Mouse (Mus musculus): Measurements from ENCODE around the gene Ccl24. TPM values are rescaled to one million over a fixed set of nuclear protein-coding genes. Genes with fewer than 3 reads are reported as not detected.

Gene Ccl24
- total and polyA plus RNA-seq, 3 experiments: not detected

DNA sequence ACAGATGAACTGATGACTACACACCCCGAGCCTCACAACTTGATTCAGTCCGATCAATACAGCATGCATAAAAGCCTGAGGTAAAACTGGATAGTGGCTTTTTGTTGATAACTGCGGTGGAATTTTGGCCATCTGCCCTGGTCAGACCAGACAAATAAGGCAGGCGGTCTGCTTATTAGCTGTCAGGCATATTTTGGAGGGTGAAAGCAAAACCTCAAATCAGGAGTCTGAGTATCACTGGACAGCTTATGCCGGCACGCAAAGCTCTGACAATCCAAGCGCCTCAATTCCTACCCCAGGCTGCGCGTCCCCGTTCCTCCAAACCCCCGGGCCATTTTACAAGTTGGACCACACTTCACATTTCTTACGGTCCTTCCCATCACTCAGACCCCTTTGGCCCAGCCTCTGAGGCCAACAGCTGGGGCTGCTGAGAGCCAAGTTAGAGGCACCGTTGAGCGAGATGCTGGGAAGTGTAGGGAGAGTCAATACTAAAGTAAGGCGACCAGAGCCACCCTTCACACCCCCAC, 28.8 kb downstream of the Ccl24 start:
- Histone ChIP-seq H3K9me3 (replicated peaks; ENCODE audit: low read length) (no peaks in the 10 kb centered on the region), H3K27ac (ENCODE audit: insufficient read depth, low read depth) (no peak overlapping the region), H3K79me2 (replicated peaks; ENCODE audit: control insufficient read depth, extremely low read depth, insufficient read depth, poor library complexity, severe bottlenecking) (no peaks in the 10 kb centered on the region), H3K4me3 (replicated peaks in 1 of 3; ENCODE audit: low read depth in 2 of 3, low read length in 2 of 3, poor library complexity in 1 of 3) (peak overlapping the region; percentile 62 to 73 (median 66)), H3K27me3 (replicated peaks) (peaks cover 2% of the 10 kb centered on the region), H3K9ac (ENCODE audit: insufficient read depth, low read depth) (no peak overlapping the region; the same call in 1 of the 2 replicates), H3K36me3 (replicated peaks in 1 of 2; ENCODE audit: control insufficient read depth in 1 of 2, insufficient read depth in 1 of 2, low read length in 1 of 2) (no peaks in the 10 kb centered on the region), H3K4me2 (ENCODE audit: insufficient read depth, low read depth, poor library complexity, severe bottlenecking) (peak overlapping the region; percentile 53), H3K4me1 (ENCODE audit: control insufficient read depth in 1 of 2, insufficient read depth in 2 of 2) (peaks cover 0 to 35% of the 10 kb centered on the region in 2 experiments; a peak in 3 of 4 replicates)
- in situ Hi-C loops (cut with MboI; ENCODE audit: low pct_ligation_motif_present, low pct_unique_long_range_greater_than_20kb, low sequenced_read_pairs): no loop called here
- TF ChIP-seq JUND (conservative IDR thresholded peaks at IDR 0.05; ENCODE audit: low read depth, low read length) (no peak), IRF4 (IDR thresholded peaks at IDR 0.05; ENCODE audit: low read depth, low read length) (no peak)
- dilution Hi-C loops (cut with MboI; ENCODE audit: extremely low pct_ligation_motif_present, extremely low pct_unique_long_range_greater_than_20kb, low sequenced_read_pairs): no loop called here
- no peak for DNase-seq (ENCODE audit: extremely low read depth)

DNA sequence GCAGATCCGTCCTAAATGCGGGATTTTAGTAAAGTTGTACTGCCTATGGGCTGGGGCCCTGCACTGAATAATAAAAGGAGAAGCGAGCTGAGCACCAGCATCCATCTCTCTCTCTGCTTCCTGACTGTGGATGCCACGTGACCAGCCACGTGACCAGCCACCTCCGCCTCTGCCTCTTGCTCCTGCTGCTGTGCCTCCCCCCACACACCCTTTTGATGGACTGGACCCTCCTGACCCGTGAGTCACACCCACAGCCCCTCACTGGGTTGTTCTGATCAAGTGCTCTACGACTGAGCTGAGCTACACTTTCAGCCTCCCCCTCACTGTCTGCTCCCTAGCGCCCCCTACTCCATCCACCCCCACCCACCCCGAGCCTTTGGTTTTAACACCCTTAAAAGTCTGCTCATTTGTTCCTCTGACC, 35.0 kb downstream of the Ccl24 start:
- H3K27ac ChIP-seq (ENCODE audit: insufficient read depth, low read depth): peak overlapping the region; percentile 53; the same call in 1 of the 2 replicates
- TF ChIP-seq IRF4 (IDR thresholded peaks at IDR 0.05; ENCODE audit: low read depth, low read length): no peak
- peak in 1 of 2 experiments; percentile 50; a peak in 2 of 4 replicates for TF ChIP-seq CTCF (conservative IDR thresholded peaks at IDR 0.05 in 1 of 2, IDR thresholded peaks at IDR 0.05 in 1 of 2; ENCODE audit: low read depth in 2 of 2, low read length in 2 of 2)
- TF ChIP-seq UBTF (IDR thresholded peaks at IDR 0.05; ENCODE audit: low read depth, low read length): no peak
- no peak for TF ChIP-seq MXI1 (IDR thresholded peaks at IDR 0.05; ENCODE audit: low read depth, low read length)
- no peak for TF ChIP-seq JUND (conservative IDR thresholded peaks at IDR 0.05; ENCODE audit: low read depth, low read length)
- no peak for TF ChIP-seq CHD2 (IDR thresholded peaks at IDR 0.05; ENCODE audit: low read length)
- TF ChIP-seq POLR2A (IDR thresholded peaks at IDR 0.05; ENCODE audit: low read depth, low read length): no peak
- peak; percentile 91 for TF ChIP-seq BHLHE40 (IDR thresholded peaks at IDR 0.05; ENCODE audit: low read depth, low read length)
- no peak for TF ChIP-seq ZMIZ1 (IDR thresholded peaks at IDR 0.05; ENCODE audit: low read depth, low read length)
- no peak for TF ChIP-seq SIN3A (IDR thresholded peaks at IDR 0.05; ENCODE audit: low read length)
- TF ChIP-seq MAZ (IDR thresholded peaks at IDR 0.05; ENCODE audit: low read depth, low read length): 0 out of 2 replicates have a peak, but pooled peaks have one; percentile 57
- no peak; the same call in 1 of the 2 replicates for TF ChIP-seq ELF1 (IDR thresholded peaks at IDR 0.05; ENCODE audit: low read depth, low read length)
- TF ChIP-seq KAT2A (IDR thresholded peaks at IDR 0.05; ENCODE audit: insufficient replicate concordance, low read length): no peak
- no peak for TF ChIP-seq E2F4 (IDR thresholded peaks at IDR 0.05; ENCODE audit: insufficient replicate concordance, low read depth, low read length)
- no peak for TF ChIP-seq POLR2AphosphoS2 (IDR thresholded peaks at IDR 0.05; ENCODE audit: low read depth, low read length)
- TF ChIP-seq MYC (IDR thresholded peaks at IDR 0.05; ENCODE audit: low read depth, low read length): peak; percentile 83
- no peak for TF ChIP-seq RAD21 (IDR thresholded peaks at IDR 0.05; ENCODE audit: low read depth, low read length)
- no peak for TF ChIP-seq MAFK (IDR thresholded peaks at IDR 0.05; ENCODE audit: insufficient replicate concordance, low read length)
- TF ChIP-seq MAX (IDR thresholded peaks at IDR 0.05; ENCODE audit: low read length): peak; percentile 98
- no peak for TF ChIP-seq SMC3 (IDR thresholded peaks at IDR 0.05; ENCODE audit: low read depth, low read length)
- TF ChIP-seq HCFC1 (IDR thresholded peaks at IDR 0.05; ENCODE audit: low read depth, low read length): no peak
- TF ChIP-seq USF2 (conservative IDR thresholded peaks at IDR 0.05; ENCODE audit: low read depth, low read length): peak; percentile 98
- peak; percentile 95 for TF ChIP-seq USF1 (IDR thresholded peaks at IDR 0.05; ENCODE audit: low read depth, low read length)
- TF ChIP-seq ETS1 (conservative IDR thresholded peaks at IDR 0.05; ENCODE audit: low read depth, low read length): no peak
- TF ChIP-seq ZC3H11A (IDR thresholded peaks at IDR 0.05; ENCODE audit: low read depth, low read length): no peak
- TF ChIP-seq CHD1 (IDR thresholded peaks at IDR 0.05; ENCODE audit: low read depth, low read length): no peak
- TF ChIP-seq ZNF384 (IDR thresholded peaks at IDR 0.05; ENCODE audit: low read depth, low read length): no peak
- TF ChIP-seq ZKSCAN1 (IDR thresholded peaks at IDR 0.05; ENCODE audit: borderline replicate concordance, low read depth, low read length): no peak
- no peak; the same call in 1 of the 2 replicates for TF ChIP-seq TBP (conservative IDR thresholded peaks at IDR 0.05; ENCODE audit: low read depth, low read length)
- TF ChIP-seq JUN (IDR thresholded peaks at IDR 0.05; ENCODE audit: insufficient read depth, low read depth, low read length): no peak
- no peak; the same call in 1 of the 2 replicates for TF ChIP-seq TCF12 (IDR thresholded peaks at IDR 0.05; ENCODE audit: low read depth, low read length)
- TF ChIP-seq NELFE (IDR thresholded peaks at IDR 0.05; ENCODE audit: low read depth, low read length): no peak

More for the DNA sequence above, 35.0 kb downstream of the Ccl24 start:
- H3K4me2 ChIP-seq (ENCODE audit: insufficient read depth, low read depth, poor library complexity, severe bottlenecking): peak overlapping the region; percentile 29
- in situ Hi-C loops (cut with MboI; ENCODE audit: low pct_ligation_motif_present, low pct_unique_long_range_greater_than_20kb, low sequenced_read_pairs): loop anchor here (10.0 kb wide), 1 partner anchor 237 kb away; the partner anchor contains the start of genes Mdh2 and Styxl1
- H3K4me3 ChIP-seq (replicated peaks in 1 of 3; ENCODE audit: low read depth in 2 of 3, low read length in 2 of 3, poor library complexity in 1 of 3): peak overlapping the region; percentile 31 to 53 (median 50)
- H3K27me3 ChIP-seq (replicated peaks): no peaks in the 10 kb centered on the region
- dilution Hi-C loops (cut with MboI; ENCODE audit: extremely low pct_ligation_motif_present, extremely low pct_unique_long_range_greater_than_20kb, low sequenced_read_pairs): no loop called here
- H3K9ac ChIP-seq (ENCODE audit: insufficient read depth, low read depth): peak overlapping the region; percentile 55; the same call in 1 of the 2 replicates
- H3K79me2 ChIP-seq (replicated peaks; ENCODE audit: control insufficient read depth, extremely low read depth, insufficient read depth, poor library complexity, severe bottlenecking): no peaks in the 10 kb centered on the region
- peaks cover 0 to 1% of the 10 kb centered on the region in 2 experiments for H3K36me3 ChIP-seq (replicated peaks in 1 of 2; ENCODE audit: control insufficient read depth in 1 of 2, insufficient read depth in 1 of 2, low read length in 1 of 2)
- DNase-seq (ENCODE audit: extremely low read depth): peak; percentile 80
- peaks cover 16 to 39% of the 10 kb centered on the region in 2 experiments for H3K4me1 ChIP-seq (ENCODE audit: control insufficient read depth in 1 of 2, insufficient read depth in 2 of 2)
- peaks cover 2% of the 10 kb centered on the region for H3K9me3 ChIP-seq (replicated peaks; ENCODE audit: low read length)
